Mouse (Mus musculus): ENCODE measurements around the gene Obsl1. TPM values are rescaled to one million over a fixed set of nuclear protein-coding genes. Genes with fewer than 3 reads are reported as not detected.

Obsl1 gene
- polyA plus RNA-seq, 1 experiment from 2014 or later: 33.2 TPM

DNA sequence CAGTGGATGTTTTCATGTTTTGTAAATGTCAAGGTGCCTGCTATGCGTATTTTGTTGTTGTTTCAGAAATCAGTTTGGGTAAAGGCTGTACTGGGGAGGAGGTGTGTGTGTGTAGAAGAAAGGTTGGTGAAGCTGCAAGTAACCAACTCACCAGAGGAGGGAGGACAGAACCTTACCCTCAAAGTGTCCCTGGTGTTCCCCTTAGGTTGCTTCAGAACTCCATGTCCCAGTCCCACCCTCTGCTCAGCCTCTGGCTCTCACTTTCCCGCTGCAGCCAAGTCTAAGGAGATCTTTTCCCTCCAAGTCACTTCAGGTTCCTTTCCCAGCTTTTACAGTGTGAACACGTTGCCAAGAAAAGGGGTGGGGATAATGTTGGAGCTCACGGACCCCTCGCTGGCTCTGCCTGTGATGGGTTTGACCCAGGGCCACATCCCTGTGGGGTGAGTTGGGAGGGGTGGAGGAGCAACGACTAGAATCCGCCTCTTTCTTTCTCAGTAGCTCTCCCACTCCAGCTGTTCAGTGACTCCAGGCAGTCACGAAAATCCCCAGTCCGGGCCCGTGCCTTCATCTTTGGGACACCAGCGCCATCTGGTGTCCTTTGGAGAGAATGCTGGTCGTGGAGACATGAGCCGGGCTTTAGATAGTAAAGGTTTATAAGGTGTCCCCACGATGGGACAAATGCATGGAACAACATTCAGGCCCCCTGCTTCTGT is 38.9 kb downstream of the Obsl1 start:
- H3K27ac ChIP-seq (ENCODE audit: low read depth, low read length): no peak overlapping the region
- DNase-seq (ENCODE audit: low spot score, missing footprints) (peak; percentile 99), ATAC-seq (ENCODE audit: low FRiP score) (peak; percentile 83)
- H3K9ac ChIP-seq (ENCODE audit: low read length): peak overlapping the region; percentile 34; the same call in 1 of the 2 replicates
- H3K36me3 ChIP-seq (ENCODE audit: control insufficient read depth, insufficient read depth, low read length): 0 out of 2 replicates have a peak, but pooled peaks cover 2% of the 10 kb centered on the region
- H3K9me3 ChIP-seq (ENCODE audit: control insufficient read depth, low read length): no peaks in the 10 kb centered on the region
- peaks cover 6% of the 10 kb centered on the region; the same call in 1 of the 2 replicates for H3K4me1 ChIP-seq (ENCODE audit: control insufficient read depth, insufficient read depth, low read length)
- no peak overlapping the region for H3K4me3 ChIP-seq (ENCODE audit: low read depth, low read length)
- WGBS: 6% methylated on average over 14 of the region's 14 CpGs
- H3K27me3 ChIP-seq (ENCODE audit: control insufficient read depth, insufficient read depth, low read length): no peaks in the 10 kb centered on the region
- H3K4me2 ChIP-seq: no peak overlapping the region; the same call in 1 of the 2 replicates

GRCm38 (mm10) chr1:75463652-75464204 is 42.5 kb downstream of the Obsl1 start:
- Histone ChIP-seq H3K9me3 (ENCODE audit: control insufficient read depth, low read length) (no peaks in the 10 kb centered on the region), H3K4me3 (ENCODE audit: low read depth, low read length) (no peak overlapping the region), H3K36me3 (ENCODE audit: control insufficient read depth, insufficient read depth, low read length) (no peaks in the 10 kb centered on the region), H3K9ac (ENCODE audit: low read length) (no peak overlapping the region), H3K4me1 (ENCODE audit: control insufficient read depth, insufficient read depth, low read length) (peaks cover 6% of the 10 kb centered on the region; the same call in 1 of the 2 replicates), H3K27ac (ENCODE audit: low read depth, low read length) (peak overlapping the region; percentile 41; the same call in 1 of the 2 replicates), H3K4me2 (no peak overlapping the region), H3K27me3 (ENCODE audit: control insufficient read depth, insufficient read depth, low read length) (peaks cover 3% of the 10 kb centered on the region; the same call in 1 of the 2 replicates)
- peak; percentile 73 for ATAC-seq (ENCODE audit: low FRiP score)
- 59% methylated on average over 5 of the region's 5 CpGs for WGBS
- no peak for DNase-seq (ENCODE audit: low spot score, missing footprints)

DNA sequence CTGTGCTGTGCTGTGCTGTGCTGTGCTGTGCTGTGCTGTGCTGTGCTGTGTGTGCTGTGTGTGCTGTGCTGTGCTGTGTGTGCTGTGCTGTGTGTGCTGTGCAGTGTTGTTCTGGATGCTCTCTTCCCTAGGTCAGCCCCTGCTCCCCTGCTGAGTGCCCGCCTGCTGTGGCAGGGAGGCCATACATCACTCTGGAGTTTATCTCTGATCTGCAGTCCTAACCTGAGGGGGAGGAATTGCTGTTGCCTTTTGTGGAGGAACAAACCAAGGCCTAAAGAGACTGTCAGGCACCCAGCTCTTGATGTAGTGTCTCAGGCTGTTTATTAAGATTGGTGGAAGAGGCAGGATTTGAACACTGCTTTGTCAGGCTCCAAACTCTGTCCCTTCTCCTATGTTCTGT is 43.6 kb downstream of the Obsl1 start:
- H3K27ac ChIP-seq (ENCODE audit: low read depth, low read length): no peak overlapping the region
- DNase-seq (ENCODE audit: low spot score, missing footprints): no peak
- WGBS: 39% methylated on average over 1 of the region's 1 CpGs
- no peak overlapping the region for H3K9ac ChIP-seq (ENCODE audit: low read length)
- H3K9me3 ChIP-seq (ENCODE audit: control insufficient read depth, low read length): no peaks in the 10 kb centered on the region
- H3K4me2 ChIP-seq: no peak overlapping the region
- peaks cover 14% of the 10 kb centered on the region for H3K4me1 ChIP-seq (ENCODE audit: control insufficient read depth, insufficient read depth, low read length)
- no peak for ATAC-seq (ENCODE audit: low FRiP score)
- no peaks in the 10 kb centered on the region for H3K36me3 ChIP-seq (ENCODE audit: control insufficient read depth, insufficient read depth, low read length)
- H3K4me3 ChIP-seq (ENCODE audit: low read depth, low read length): no peak overlapping the region
- H3K27me3 ChIP-seq (ENCODE audit: control insufficient read depth, insufficient read depth, low read length): peaks cover 3% of the 10 kb centered on the region; the same call in 1 of the 2 replicates

GRCm38 (mm10) chr1:75460297-75460696 is 46.0 kb downstream of the Obsl1 start:
- Histone ChIP-seq H3K27ac (ENCODE audit: low read depth, low read length) (no peak overlapping the region), H3K36me3 (ENCODE audit: control insufficient read depth, insufficient read depth, low read length) (no peaks in the 10 kb centered on the region), H3K27me3 (ENCODE audit: control insufficient read depth, insufficient read depth, low read length) (peaks cover 8% of the 10 kb centered on the region), H3K9ac (ENCODE audit: low read length) (no peak overlapping the region), H3K9me3 (ENCODE audit: control insufficient read depth, low read length) (no peaks in the 10 kb centered on the region), H3K4me2 (no peak overlapping the region), H3K4me1 (ENCODE audit: control insufficient read depth, insufficient read depth, low read length) (peaks cover 26% of the 10 kb centered on the region), H3K4me3 (ENCODE audit: low read depth, low read length) (no peak overlapping the region)
- WGBS: 82% methylated on average over 7 of the region's 7 CpGs
- DNase-seq (ENCODE audit: low spot score, missing footprints): no peak
- ATAC-seq (ENCODE audit: low FRiP score): no peak

- 16% methylated on average over 23 of the region's 23 CpGs for WGBS
- peak overlapping the region; percentile 61 for H3K27ac ChIP-seq (ENCODE audit: low read depth, low read length)
- H3K9ac ChIP-seq (ENCODE audit: low read length): peak overlapping the region; percentile 47; the same call in 1 of the 2 replicates
- no peaks in the 10 kb centered on the region for H3K36me3 ChIP-seq (ENCODE audit: control insufficient read depth, insufficient read depth, low read length)
- no peak for ATAC-seq (ENCODE audit: low FRiP score)
- peaks cover 25% of the 10 kb centered on the region for H3K4me1 ChIP-seq (ENCODE audit: control insufficient read depth, insufficient read depth, low read length)
- DNase-seq (ENCODE audit: low spot score, missing footprints): peak; percentile 94
- peak overlapping the region; percentile 36 for H3K4me2 ChIP-seq
- H3K9me3 ChIP-seq (ENCODE audit: control insufficient read depth, low read length): no peaks in the 10 kb centered on the region
- H3K27me3 ChIP-seq (ENCODE audit: control insufficient read depth, insufficient read depth, low read length): peaks cover 8% of the 10 kb centered on the region
- peak overlapping the region; percentile 7 for H3K4me3 ChIP-seq (ENCODE audit: low read depth, low read length)
These were observed 47.2 kb downstream of the Obsl1 start for GRCm38 (mm10) chr1:75458789-75459684.

GRCm38 (mm10) chr1:75458025-75458788 is 48.0 kb downstream of the Obsl1 start:
- Histone ChIP-seq H3K4me1 (ENCODE audit: control insufficient read depth, insufficient read depth, low read length) (peaks cover 25% of the 10 kb centered on the region), H3K4me2 (peak overlapping the region; percentile 36), H3K27ac (ENCODE audit: low read depth, low read length) (peak overlapping the region; percentile 61), H3K9ac (ENCODE audit: low read length) (peak overlapping the region; percentile 47; the same call in 1 of the 2 replicates), H3K27me3 (ENCODE audit: control insufficient read depth, insufficient read depth, low read length) (peaks cover 8% of the 10 kb centered on the region), H3K36me3 (ENCODE audit: control insufficient read depth, insufficient read depth, low read length) (no peaks in the 10 kb centered on the region), H3K9me3 (ENCODE audit: control insufficient read depth, low read length) (no peaks in the 10 kb centered on the region), H3K4me3 (ENCODE audit: low read depth, low read length) (peak overlapping the region; percentile 7)
- DNase-seq (ENCODE audit: low spot score, missing footprints): peak; percentile 94
- WGBS: under 1% methylated on average over 40 of the region's 42 CpGs
- peak; percentile 78 for ATAC-seq (ENCODE audit: low FRiP score)

GRCm38 (mm10) chr1:75457710-75458024 is 48.6 kb downstream of the Obsl1 start:
- Histone ChIP-seq H3K9me3 (ENCODE audit: control insufficient read depth, low read length) (no peaks in the 10 kb centered on the region), H3K27ac (ENCODE audit: low read depth, low read length) (peak overlapping the region; percentile 61), H3K4me2 (peak overlapping the region; percentile 36), H3K27me3 (ENCODE audit: control insufficient read depth, insufficient read depth, low read length) (peaks cover 8% of the 10 kb centered on the region), H3K4me3 (ENCODE audit: low read depth, low read length) (no peak overlapping the region), H3K9ac (ENCODE audit: low read length) (0 out of 2 replicates have a peak overlapping the region, but pooled peaks have one; percentile 24), H3K36me3 (ENCODE audit: control insufficient read depth, insufficient read depth, low read length) (no peaks in the 10 kb centered on the region), H3K4me1 (ENCODE audit: control insufficient read depth, insufficient read depth, low read length) (peaks cover 28% of the 10 kb centered on the region)
- peak; percentile 36; the same call in 1 of the 2 replicates for ATAC-seq (ENCODE audit: low FRiP score)
- no peak for DNase-seq (ENCODE audit: low spot score, missing footprints)
- WGBS: 2% methylated on average over 10 of the region's 10 CpGs

DNA sequence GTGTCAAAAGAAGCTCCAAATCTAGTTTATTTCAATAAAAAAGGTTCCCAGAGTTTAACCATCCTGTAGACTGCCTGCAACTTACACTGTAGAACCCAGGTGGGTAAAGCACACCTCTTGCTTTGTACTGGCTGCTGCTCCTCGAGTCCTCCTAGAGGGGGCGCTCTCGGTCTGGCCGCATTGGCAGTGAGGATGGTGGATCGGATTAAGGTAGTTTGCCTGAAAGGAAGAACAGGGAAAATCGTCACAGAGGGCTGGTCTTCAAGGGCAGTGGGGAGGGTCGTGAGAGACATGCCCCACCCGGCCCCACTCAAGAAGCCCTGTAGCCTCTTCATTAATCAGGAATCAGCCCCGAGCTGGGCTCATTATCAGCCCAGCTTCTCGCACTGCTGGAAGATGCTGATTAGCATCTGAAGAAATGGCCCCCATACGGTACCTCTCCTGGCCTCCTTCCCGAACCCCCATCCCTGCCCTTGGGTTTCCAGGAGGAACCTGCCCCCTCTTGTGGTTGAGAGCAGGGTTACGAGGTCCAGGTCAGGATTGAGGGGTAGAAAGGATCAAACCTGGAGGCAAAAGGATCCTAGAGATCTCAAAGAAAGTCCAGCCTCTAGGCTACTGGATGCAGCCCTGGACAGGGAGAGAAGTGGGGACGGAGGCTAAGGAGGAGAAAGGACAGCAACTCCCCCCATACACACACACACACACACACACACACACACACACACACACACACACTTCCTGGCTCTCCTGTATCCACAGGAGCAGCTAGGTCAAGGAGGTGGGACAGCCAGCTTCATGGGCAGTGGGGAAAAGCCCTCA is 49.3 kb downstream of the Obsl1 start:
- Histone ChIP-seq H3K4me1 (ENCODE audit: control insufficient read depth, insufficient read depth, low read length) (peaks cover 32% of the 10 kb centered on the region), H3K4me2 (peak overlapping the region; percentile 1; the same call in 1 of the 2 replicates), H3K36me3 (ENCODE audit: control insufficient read depth, insufficient read depth, low read length) (no peaks in the 10 kb centered on the region), H3K27ac (ENCODE audit: low read depth, low read length) (peak overlapping the region; percentile 61), H3K9me3 (ENCODE audit: control insufficient read depth, low read length) (no peaks in the 10 kb centered on the region), H3K4me3 (ENCODE audit: low read depth, low read length) (no peak overlapping the region), H3K27me3 (ENCODE audit: control insufficient read depth, insufficient read depth, low read length) (peaks cover 12% of the 10 kb centered on the region), H3K9ac (ENCODE audit: low read length) (0 out of 2 replicates have a peak overlapping the region, but pooled peaks have one; percentile 24)
- 5% methylated on average over 14 of the region's 14 CpGs for WGBS
- ATAC-seq (ENCODE audit: low FRiP score) (no peak), DNase-seq (ENCODE audit: low spot score, missing footprints) (peak; percentile 93)

All from midbrain, embryonic 11.5 days (tissue).